Comparison of ENCODE assay signal across 37 mouse cellular contexts in the genomic region with DNA sequence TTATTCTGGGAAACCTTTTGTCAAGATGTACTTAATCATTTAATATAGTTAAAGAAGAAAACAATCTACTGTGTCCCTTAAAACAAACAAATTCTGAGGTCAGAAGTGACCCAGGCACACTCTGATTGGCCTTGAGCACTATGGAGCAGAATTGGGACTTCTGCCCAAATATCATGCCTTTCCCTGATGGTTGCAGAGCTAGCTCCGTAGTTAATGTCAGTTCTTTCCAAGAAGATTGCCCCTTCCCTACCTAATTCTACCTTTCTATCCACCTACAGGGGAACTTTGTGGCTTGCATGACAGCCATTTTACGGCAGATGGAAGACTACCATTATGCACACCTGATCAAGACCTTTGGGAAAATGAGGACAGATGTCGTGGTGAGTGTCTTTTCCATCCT. TPM values are rescaled to one million over a fixed set of nuclear protein-coding genes. Genes with fewer than 3 reads are reported as not detected.
"Had no signal": no experiment of that assay in that cellular context is flagged by ENCODE, and none has a peak within 500 bp of the region (broad histone marks: within the 10 kb centered on the region; RNA-seq: fewer than 3 reads in every experiment).

No protein-coding gene starts in this region.

- DNase-seq: heart, postnatal 14 days; heart, postnatal 36 days; heart, postnatal 4 days; kidney, adult 11 months; kidney, adult 18-20 months; kidney, adult 2 months; kidney, adult 8-10 months; kidney, adult 9 months; kidney, postnatal 10 days; kidney, postnatal 14 days; kidney, postnatal 25 days; kidney, postnatal 36 days; kidney, postnatal 4 days; layer of hippocampus, adult 9-11 months; layer of hippocampus, postnatal 36 days had no signal

- H3K4me2 ChIP-seq: heart, embryonic 11.5 days; heart, embryonic 12.5 days; heart, embryonic 13.5 days; heart, embryonic 15.5 days; hindbrain, embryonic 12.5 days; hindbrain, embryonic 13.5 days; hindbrain, embryonic 14.5 days; hindbrain, embryonic 15.5 days; kidney, embryonic 15.5 days had no signal

- H3K4me1 ChIP-seq: heart, embryonic 12.5 days; heart, embryonic 13.5 days; heart, embryonic 15.5 days; hindbrain, embryonic 10.5 days; hindbrain, embryonic 12.5 days; hindbrain, embryonic 15.5 days; kidney, embryonic 15.5 days had no signal

- H3K9me3 ChIP-seq: heart, embryonic 10.5 days; heart, embryonic 12.5 days; heart, embryonic 13.5 days; heart, embryonic 15.5 days; hindbrain, embryonic 10.5 days; hindbrain, embryonic 12.5 days; hindbrain, embryonic 13.5 days; hindbrain, embryonic 15.5 days; kidney, embryonic 15.5 days had no signal

- H3K4me3 ChIP-seq: heart, embryonic 10.5 days; heart, embryonic 12.5 days; heart, embryonic 13.5 days; heart, embryonic 15.5 days; hindbrain, embryonic 10.5 days; hindbrain, embryonic 12.5 days; hindbrain, embryonic 13.5 days; hindbrain, embryonic 15.5 days; kidney, embryonic 15.5 days; layer of hippocampus, adult 2 months; left cerebral cortex, adult 2 months had no signal

- H3K27ac ChIP-seq: heart, embryonic 10.5 days; heart, embryonic 13.5 days; heart, embryonic 15.5 days; hindbrain, embryonic 10.5 days; hindbrain, embryonic 12.5 days; hindbrain, embryonic 13.5 days; hindbrain, embryonic 14.5 days; hindbrain, embryonic 15.5 days; hindbrain, postnatal 0 days; kidney, embryonic 15.5 days; kidney, postnatal 0 days; layer of hippocampus, adult 2 months; left cerebral cortex, adult 2 months had no signal

- ATAC-seq: hindbrain, embryonic 16.5 days; hindbrain, postnatal 0 days; inflammation-experienced regulatory T-cells, adult 6 months; intestine, embryonic 16.5 days; intestine, postnatal 0 days had no signal

- H3K36me3 ChIP-seq: heart, embryonic 15.5 days; hindbrain, embryonic 12.5 days; hindbrain, embryonic 13.5 days; hindbrain, embryonic 15.5 days had no signal

- H3K9ac ChIP-seq: heart, embryonic 12.5 days; heart, embryonic 13.5 days; heart, embryonic 15.5 days; hindbrain, embryonic 12.5 days; hindbrain, embryonic 13.5 days; hindbrain, embryonic 14.5 days; hindbrain, embryonic 15.5 days; kidney, embryonic 15.5 days had no signal

- H3K27me3 ChIP-seq: heart, embryonic 12.5 days; heart, embryonic 13.5 days; heart, embryonic 15.5 days; hindbrain, embryonic 12.5 days; hindbrain, embryonic 13.5 days; hindbrain, embryonic 15.5 days; kidney, embryonic 15.5 days had no signal

RNA-seq across cellular contexts. Expression of a gene that starts 52.0 kb away (rescaled TPM):
- total RNA-seq: heart, postnatal 14 days; heart, postnatal 25 days; heart, postnatal 36 days; heart, postnatal 4 days; hematopoietic stem cell, adult 5-6 weeks had no signal
- polyA plus RNA-seq: kidney, adult 2 months; large intestine, adult 2 months had no signal
